Mouse (Mus musculus): ENCODE results near the gene Fggy. TPM values are rescaled to one million over a fixed set of nuclear protein-coding genes. Genes with fewer than 3 reads are reported as not detected.
A peak's percentile ranks its signal among the peaks of the same experiment; 100 is the strongest.

Gene Fggy
- total RNA-seq, 2 experiments from 2014 or later, result 7.1 to 7.2 TPM

GRCm38 (mm10) chr4:95845981-95846617, 288.8 kb downstream of the Fggy start:
- intact Hi-C loops (cut with DNase I), result no loop called here
- DNase-seq, result no peak

GRCm38 (mm10) chr4:95847219-95847618, 289.9 kb downstream of the Fggy start:
- DNase-seq, result no peak
- intact Hi-C loops (cut with DNase I), result no loop called here

- no peak for DNase-seq
- intact Hi-C loops (cut with DNase I), result no loop called here
Observed at GRCm38 (mm10) chr4:95847664-95848063, 290.4 kb downstream of the Fggy start.

GRCm38 (mm10) chr4:95849497-95849896, 292.2 kb downstream of the Fggy start:
- no peak for DNase-seq
- intact Hi-C loops (cut with DNase I), result no loop called here

- intact Hi-C loops (cut with DNase I), result no loop called here
- no peak for DNase-seq
Observed at GRCm38 (mm10) chr4:95850044-95850739, 292.9 kb downstream of the Fggy start.

GRCm38 (mm10) chr4:95852257-95852656, 294.9 kb downstream of the Fggy start:
- intact Hi-C loops (cut with DNase I), result no loop called here
- DNase-seq, result no peak

GRCm38 (mm10) chr4:95856008-95856407, 298.7 kb downstream of the Fggy start:
- no peak for DNase-seq
- intact Hi-C loops (cut with DNase I), result no loop called here

- intact Hi-C loops (cut with DNase I), result no loop called here
Observed at GRCm38 (mm10) chr4:95860601-95861000, 303.3 kb downstream of the Fggy start.

GRCm38 (mm10) chr4:95861074-95861473, 303.8 kb downstream of the Fggy start:
- intact Hi-C loops (cut with DNase I), result no loop called here
- no peak for DNase-seq

More at GRCm38 (mm10) chr4:95860601-95861000, 303.3 kb downstream of the Fggy start:
- no peak for DNase-seq

- no peak for DNase-seq
- intact Hi-C loops (cut with DNase I), result no loop called here
Observed at GRCm38 (mm10) chr4:95861741-95862155, 304.4 kb downstream of the Fggy start.

- intact Hi-C loops (cut with DNase I), result no loop called here
- no peak for DNase-seq
Observed at GRCm38 (mm10) chr4:95862276-95862675, 305.0 kb downstream of the Fggy start.

GRCm38 (mm10) chr4:95862781-95863499, 305.6 kb downstream of the Fggy start:
- intact Hi-C loops (cut with DNase I), result no loop called here
- no peak for DNase-seq

GRCm38 (mm10) chr4:95863500-95863803, 306.1 kb downstream of the Fggy start:
- intact Hi-C loops (cut with DNase I), result no loop called here
- no peak for DNase-seq

GRCm38 (mm10) chr4:95865251-95865650, 307.9 kb downstream of the Fggy start:
- intact Hi-C loops (cut with DNase I), result loop anchor here (5.0 kb wide), 1 partner anchor 123 kb away; no protein-coding TSS in a partner anchor

GRCm38 (mm10) chr4:95865882-95866281, 308.6 kb downstream of the Fggy start:
- DNase-seq, result no peak
- intact Hi-C loops (cut with DNase I), result loop anchor here (5.0 kb wide), 1 partner anchor 124 kb away; no protein-coding TSS in a partner anchor

More at GRCm38 (mm10) chr4:95865251-95865650, 307.9 kb downstream of the Fggy start:
- no peak for DNase-seq

- no peak for DNase-seq
- intact Hi-C loops (cut with DNase I), result loop anchor here (5.0 kb wide), 1 partner anchor 125 kb away; no protein-coding TSS in a partner anchor
Observed at GRCm38 (mm10) chr4:95867103-95867502, 309.8 kb downstream of the Fggy start.

GRCm38 (mm10) chr4:95868348-95868747, 311.0 kb downstream of the Fggy start:
- intact Hi-C loops (cut with DNase I), result loop anchor here (5.0 kb wide), 1 partner anchor 126 kb away; no protein-coding TSS in a partner anchor

GRCm38 (mm10) chr4:95871216-95871881, 314.0 kb downstream of the Fggy start:
- intact Hi-C loops (cut with DNase I), result loop anchor here (1.0 to 10.0 kb wide), 4 partner anchors 579 to 863 kb away; no protein-coding TSS in a partner anchor
- peak; percentile 61 to 71 for DNase-seq

More at GRCm38 (mm10) chr4:95868348-95868747, 311.0 kb downstream of the Fggy start:
- no peak for DNase-seq

- DNase-seq, result no peak
- intact Hi-C loops (cut with DNase I), result loop anchor here (10.0 kb wide), 1 partner anchor 711 kb away; no protein-coding TSS in a partner anchor
Observed at GRCm38 (mm10) chr4:95875896-95876295, 318.6 kb downstream of the Fggy start.

GRCm38 (mm10) chr4:95877436-95877835, 320.1 kb downstream of the Fggy start:
- no peak for DNase-seq
- intact Hi-C loops (cut with DNase I), result loop anchor here (10.0 kb wide), 1 partner anchor 713 kb away; no protein-coding TSS in a partner anchor

Data from heart, postnatal 36 days (tissue).